Mouse (Mus musculus) heart, adult 2 months (tissue): ENCODE measurements around the gene Senp6.

Experiments used
- CTCF ChIP-seq: fragments of 200-600 bp; IDR thresholded peaks from 2 replicates; pipeline ENCODE4 v1.8.1; 2022; ENCODE audit warnings: antibody characterized with exemption, mild to moderate bottlenecking, moderate library complexity
- EP300 ChIP-seq: fragments of 200-500 bp; IDR thresholded peaks from 2 replicates; pipeline ENCODE4 v1.6.1; 2011; ENCODE audit warnings: low read depth, low read length, control low read depth; ENCODE audit not compliant: insufficient read depth

- TF ChIP-seq CTCF: no peak
- no peak for TF ChIP-seq EP300
These were observed 96.5 kb downstream of the Senp6 start for GRCm38 (mm10) chr9:80163126-80163723.
